In the genomic region with DNA sequence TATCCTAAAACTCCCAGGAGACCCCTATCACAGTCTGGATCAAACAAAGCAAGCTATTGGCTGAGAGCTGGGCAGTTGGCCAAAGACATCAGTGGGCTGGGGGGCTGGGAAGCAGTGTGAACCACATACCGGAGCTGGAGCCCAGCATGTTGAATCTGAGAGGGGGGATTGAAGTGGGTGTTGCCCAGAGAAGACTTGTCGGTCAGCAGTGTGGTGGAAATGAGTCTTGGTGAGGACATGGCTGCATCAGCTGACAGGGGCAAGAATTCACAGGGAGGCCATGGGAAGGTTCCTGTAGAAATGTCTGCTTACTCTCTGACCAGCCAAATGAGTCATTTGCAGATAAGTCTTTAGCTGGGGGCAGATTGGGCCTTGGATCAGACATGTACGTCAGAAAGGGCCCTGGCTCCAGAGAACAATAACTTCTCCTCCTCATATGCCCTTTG, we compare ENCODE assay signal across 10 mouse cellular contexts.
A peak's percentile ranks its signal among the peaks of the same experiment; 100 is the strongest.
DNase-seq lines count a peak whose midpoint lies in the region; ATAC-seq and TF ChIP-seq lines count a peak whose summit lies in the region.
"Had no signal": no experiment of that assay in that cellular context is flagged by ENCODE, and none has a peak within 500 bp of the region (broad histone marks: within the 10 kb centered on the region; RNA-seq: fewer than 3 reads in every experiment).

No protein-coding gene starts in this region.

- no peak overlapping the region for H3K4me3 ChIP-seq in intestine, embryonic 15.5 days (replicated peaks)
- no peak overlapping the region for H3K4me3 ChIP-seq in intestine, postnatal 0 days (ENCODE audit: low read depth, low read length)
- no peak overlapping the region for H3K4me3 ChIP-seq in embryonic facial prominence, embryonic 12.5 days
- H3K4me3 ChIP-seq in hindbrain, embryonic 13.5 days: no peak overlapping the region
- H3K4me3 ChIP-seq: gastrocnemius, adult 2 months had no signal

- H3K36me3 ChIP-seq in intestine, embryonic 15.5 days: no peaks in the 10 kb centered on the region
- no peaks in the 10 kb centered on the region for H3K36me3 ChIP-seq in intestine, postnatal 0 days (ENCODE audit: control insufficient read depth, insufficient read depth)
- H3K36me3 ChIP-seq in embryonic facial prominence, embryonic 12.5 days: no peaks in the 10 kb centered on the region
- H3K36me3 ChIP-seq in hindbrain, embryonic 13.5 days: no peaks in the 10 kb centered on the region

- H3K4me1 ChIP-seq in intestine, embryonic 15.5 days (replicated peaks): no peaks in the 10 kb centered on the region
- H3K4me1 ChIP-seq in intestine, postnatal 0 days (replicated peaks; ENCODE audit: control insufficient read depth, insufficient read depth, low read length): no peaks in the 10 kb centered on the region
- peaks cover 11% of the 10 kb centered on the region; the same call in 1 of the 2 replicates for H3K4me1 ChIP-seq in embryonic facial prominence, embryonic 12.5 days
- H3K4me1 ChIP-seq in hindbrain, embryonic 13.5 days (replicated peaks): peaks cover 22% of the 10 kb centered on the region

- H3K9ac ChIP-seq in intestine, embryonic 15.5 days: no peak overlapping the region
- H3K9ac ChIP-seq in intestine, postnatal 0 days (ENCODE audit: low read depth, low read length): no peak overlapping the region
- no peak overlapping the region for H3K9ac ChIP-seq in embryonic facial prominence, embryonic 12.5 days
- H3K9ac ChIP-seq in hindbrain, embryonic 13.5 days: no peak overlapping the region

- no peaks in the 10 kb centered on the region for H3K9me3 ChIP-seq in intestine, embryonic 15.5 days
- H3K9me3 ChIP-seq in intestine, postnatal 0 days (ENCODE audit: control insufficient read depth): no peaks in the 10 kb centered on the region
- no peaks in the 10 kb centered on the region for H3K9me3 ChIP-seq in embryonic facial prominence, embryonic 12.5 days
- H3K9me3 ChIP-seq in hindbrain, embryonic 13.5 days: no peaks in the 10 kb centered on the region

- no peak for TF ChIP-seq CTCF in intestine, postnatal 0 days (IDR thresholded peaks at IDR 0.05; ENCODE audit: low read depth)

- peak; percentile 78 for DNase-seq in 3T3-L1 (ENCODE audit: low read depth, low spot score)
- DNase-seq in cerebellum, adult 18-20 months: no peak
- no peak for DNase-seq in left cerebral cortex, adult 18-20 months (ENCODE audit: low spot score in 2 of 2)
- DNase-seq: gastrocnemius, adult 2 months; thymus, adult 2 months had no signal

- WGBS in intestine, embryonic 15.5 days: 35% methylated on average over 3 of the region's 3 CpGs
- WGBS in intestine, postnatal 0 days: 29% methylated on average over 3 of the region's 3 CpGs
- 37% methylated on average over 3 of the region's 3 CpGs for WGBS in embryonic facial prominence, embryonic 12.5 days
- WGBS in hindbrain, embryonic 13.5 days: 23% methylated on average over 3 of the region's 3 CpGs

- H3K27ac ChIP-seq in intestine, embryonic 15.5 days: no peak overlapping the region
- no peak overlapping the region for H3K27ac ChIP-seq in intestine, postnatal 0 days (ENCODE audit: low read depth, low read length)
- H3K27ac ChIP-seq in embryonic facial prominence, embryonic 12.5 days: peak overlapping the region; percentile 36; the same call in 1 of the 2 replicates
- no peak overlapping the region; the same call in 1 of the 2 replicates for H3K27ac ChIP-seq in hindbrain, embryonic 13.5 days
- H3K27ac ChIP-seq: gastrocnemius, adult 2 months had no signal

- no peak overlapping the region for H3K4me2 ChIP-seq in intestine, embryonic 15.5 days (replicated peaks)
- no peak overlapping the region for H3K4me2 ChIP-seq in intestine, postnatal 0 days (replicated peaks; ENCODE audit: low read depth)
- no peak overlapping the region for H3K4me2 ChIP-seq in embryonic facial prominence, embryonic 12.5 days (replicated peaks)
- H3K4me2 ChIP-seq in hindbrain, embryonic 13.5 days: no peak overlapping the region

- ATAC-seq in intestine, embryonic 15.5 days: peak; percentile 23; the same call in 1 of the 2 replicates
- no peak for ATAC-seq in intestine, postnatal 0 days
- peak; percentile 74; the same call in 1 of the 2 replicates for ATAC-seq in embryonic facial prominence, embryonic 12.5 days (ENCODE audit: insufficient number of reproducible peaks, insufficient read depth, low FRiP score, low TSS enrichment)
- ATAC-seq in hindbrain, embryonic 13.5 days (ENCODE audit: low FRiP score): peak; percentile 75
- no peak for ATAC-seq in granulocyte monocyte progenitor cell, adult 5-6 weeks (replicated peaks; ENCODE audit: poor library complexity, severe bottlenecking)

- no peaks in the 10 kb centered on the region for H3K27me3 ChIP-seq in intestine, embryonic 15.5 days (replicated peaks)
- no peaks in the 10 kb centered on the region for H3K27me3 ChIP-seq in intestine, postnatal 0 days (replicated peaks; ENCODE audit: control insufficient read depth, insufficient read depth, low read length)
- H3K27me3 ChIP-seq in embryonic facial prominence, embryonic 12.5 days: no peaks in the 10 kb centered on the region
- H3K27me3 ChIP-seq in hindbrain, embryonic 13.5 days: no peaks in the 10 kb centered on the region

Comparison
In these comparisons a context has a peak if more than half of its experiments do, and no peak if none do; other contexts are left out.
1. ATAC-seq: peak in intestine, embryonic 15.5 days (single experiment), embryonic facial prominence, embryonic 12.5 days (single experiment) and hindbrain, embryonic 13.5 days (single experiment); none in intestine, postnatal 0 days (single experiment) and granulocyte monocyte progenitor cell, adult 5-6 weeks (single experiment).